8 mouse cellular contexts compared by ENCODE assay signal in the genomic region with DNA sequence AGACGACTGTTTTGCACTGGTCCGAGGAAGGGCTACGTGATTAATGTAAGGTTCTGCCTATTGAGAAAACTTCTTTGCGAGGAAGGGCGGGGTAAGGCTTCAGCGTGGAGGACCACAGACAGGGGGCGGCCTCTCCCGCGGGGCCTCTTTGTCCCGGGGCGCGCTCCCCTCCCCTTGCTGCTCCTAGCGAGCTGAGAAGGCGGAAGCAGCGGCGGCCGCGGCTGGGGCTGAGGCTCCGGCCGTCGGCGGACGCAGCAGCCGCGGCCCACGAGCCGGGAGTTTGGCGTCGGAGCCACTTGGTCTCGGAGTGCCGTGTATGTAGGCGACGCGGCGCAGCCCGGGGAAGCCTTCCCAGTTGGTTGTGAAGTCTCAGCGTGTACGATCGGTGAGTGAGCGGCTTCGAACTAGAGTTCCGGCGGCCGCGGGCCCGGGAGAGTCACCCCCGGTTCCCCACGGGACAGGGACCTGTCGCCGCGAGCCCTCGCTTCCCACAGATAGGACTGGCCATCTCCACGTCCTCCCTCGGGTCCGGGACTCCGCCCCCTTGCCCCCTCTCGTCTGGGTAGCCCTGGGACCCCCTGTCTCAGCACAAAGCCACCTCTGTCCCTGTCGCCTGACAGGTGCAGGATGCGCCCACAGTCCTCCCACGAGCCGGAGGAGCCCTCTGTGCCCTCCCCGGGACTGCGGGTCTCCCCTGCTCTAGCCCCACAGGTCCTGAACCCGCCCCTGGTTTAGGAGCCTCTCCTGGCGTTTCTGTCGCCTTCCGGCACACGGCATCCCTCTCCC. TPM values are rescaled to one million over a fixed set of nuclear protein-coding genes. Genes with fewer than 3 reads are reported as not detected.
DNase-seq lines count a peak whose midpoint lies in the region; ATAC-seq and TF ChIP-seq lines count a peak whose summit lies in the region.

A gene (plus strand): TSS at position 194 of the 786 bp plus-strand sequence.

- peaks cover 5% of the 10 kb centered on the region for H3K4me1 ChIP-seq in embryonic facial prominence, embryonic 13.5 days
- peaks cover 6% of the 10 kb centered on the region; the same call in 1 of the 2 replicates for H3K4me1 ChIP-seq in kidney, adult 2 months (ENCODE audit: control insufficient read depth, insufficient read depth, low read length)
- H3K4me1 ChIP-seq in limb, embryonic 12.5 days (replicated peaks) = peaks cover 5% of the 10 kb centered on the region
- H3K4me1 ChIP-seq in midbrain, embryonic 14.5 days (ENCODE audit: control insufficient read depth, insufficient read depth, low read length) = peaks cover 10% of the 10 kb centered on the region

- TF ChIP-seq POLR2A in kidney, adult 2 months (IDR thresholded peaks at IDR 0.05; ENCODE audit: low read depth, low read length) = peak; percentile 28

- ATAC-seq in embryonic facial prominence, embryonic 13.5 days (ENCODE audit: insufficient number of reproducible peaks, insufficient read depth, low FRiP score, low TSS enrichment, low read depth) = peak; percentile 87
- peak; percentile 88 for ATAC-seq in limb, embryonic 12.5 days (ENCODE audit: insufficient number of reproducible peaks, insufficient read depth, low FRiP score, low TSS enrichment, low read depth)
- peak; percentile 94 for ATAC-seq in midbrain, embryonic 14.5 days (ENCODE audit: low FRiP score, low TSS enrichment)

- peak within 1 kb of the TSS; percentile 95 for H3K9ac ChIP-seq in embryonic facial prominence, embryonic 13.5 days
- H3K9ac ChIP-seq in limb, embryonic 12.5 days (replicated peaks) = peak within 1 kb of the TSS; percentile 93
- H3K9ac ChIP-seq in midbrain, embryonic 14.5 days (replicated peaks; ENCODE audit: low read length) = peak within 1 kb of the TSS; percentile 91

- H3K27me3 ChIP-seq in embryonic facial prominence, embryonic 13.5 days = peaks cover 6% of the 10 kb centered on the region
- no peaks in the 10 kb centered on the region for H3K27me3 ChIP-seq in kidney, adult 2 months (replicated peaks; ENCODE audit: control insufficient read depth, insufficient read depth, low read length)
- H3K27me3 ChIP-seq in limb, embryonic 12.5 days = peaks cover 6% of the 10 kb centered on the region; the same call in 1 of the 2 replicates
- H3K27me3 ChIP-seq in midbrain, embryonic 14.5 days (ENCODE audit: control insufficient read depth, insufficient read depth, low read length) = no peaks in the 10 kb centered on the region

- peak within 1 kb of the TSS; percentile 67 for H3K4me2 ChIP-seq in embryonic facial prominence, embryonic 13.5 days
- H3K4me2 ChIP-seq in limb, embryonic 12.5 days = peak within 1 kb of the TSS; percentile 75
- H3K4me2 ChIP-seq in midbrain, embryonic 14.5 days (ENCODE audit: low read length) = peak within 1 kb of the TSS; percentile 77

- peak within 1 kb of the TSS; percentile 98 for H3K4me3 ChIP-seq in embryonic facial prominence, embryonic 13.5 days
- peak within 1 kb of the TSS; percentile 98 for H3K4me3 ChIP-seq in kidney, adult 2 months (ENCODE audit: insufficient read depth, low read depth, low read length)
- H3K4me3 ChIP-seq in limb, embryonic 12.5 days (replicated peaks) = peak within 1 kb of the TSS; percentile 96
- peak within 1 kb of the TSS; percentile 92 for H3K4me3 ChIP-seq in midbrain, embryonic 14.5 days (replicated peaks; ENCODE audit: low read depth, low read length)

- H3K9me3 ChIP-seq in embryonic facial prominence, embryonic 13.5 days = no peaks in the 10 kb centered on the region
- no peaks in the 10 kb centered on the region for H3K9me3 ChIP-seq in limb, embryonic 12.5 days
- no peaks in the 10 kb centered on the region for H3K9me3 ChIP-seq in midbrain, embryonic 14.5 days (ENCODE audit: control insufficient read depth, low read length)

- under 1% methylated on average over 68 of the region's 68 CpGs for WGBS in embryonic facial prominence, embryonic 13.5 days
- under 1% methylated on average over 68 of the region's 68 CpGs for WGBS in kidney, adult 2 months
- WGBS in limb, embryonic 12.5 days = under 1% methylated on average over 68 of the region's 68 CpGs
- WGBS in midbrain, embryonic 14.5 days = 1% methylated on average over 68 of the region's 68 CpGs

- peak within 1 kb of the TSS; percentile 55 for H3K27ac ChIP-seq in embryonic facial prominence, embryonic 13.5 days
- peak within 1 kb of the TSS; percentile 49; the same call in 1 of the 2 replicates for H3K27ac ChIP-seq in kidney, adult 2 months (ENCODE audit: insufficient read depth, low read depth, low read length)
- H3K27ac ChIP-seq in limb, embryonic 12.5 days = 0 out of 2 replicates have a peak within 1 kb of the TSS, but pooled peaks have one; percentile 45
- H3K27ac ChIP-seq in midbrain, embryonic 14.5 days (replicated peaks; ENCODE audit: low read depth, low read length) = peak within 1 kb of the TSS; percentile 74

- H3K36me3 ChIP-seq in embryonic facial prominence, embryonic 13.5 days = no peaks in the 10 kb centered on the region
- no peaks in the 10 kb centered on the region for H3K36me3 ChIP-seq in kidney, adult 2 months (ENCODE audit: control insufficient read depth, insufficient read depth, low read length)
- 0 out of 2 replicates have a peak, but pooled peaks cover 7% of the 10 kb centered on the region for H3K36me3 ChIP-seq in limb, embryonic 12.5 days
- H3K36me3 ChIP-seq in midbrain, embryonic 14.5 days (ENCODE audit: control insufficient read depth, insufficient read depth, low read length) = no peaks in the 10 kb centered on the region

- TF ChIP-seq CTCF in kidney, adult 2 months (conservative IDR thresholded peaks at IDR 0.05; ENCODE audit: insufficient read depth, insufficient read length, low read depth, low read length) = peak; percentile 68

- DNase-seq in 416B (ENCODE audit: low read depth) = peak; percentile 87
- DNase-seq in adrenal gland, postnatal 4 days (ENCODE audit: low spot score in 2 of 2) = peak; percentile 74 to 81
- DNase-seq in heart, adult 18-20 months = peak; percentile 91 to 93
- peak; percentile 90 for DNase-seq in kidney, adult 2 months
- DNase-seq in midbrain, embryonic 14.5 days = peak; percentile 91
- DNase-seq in spleen, adult 12 weeks (ENCODE audit: low spot score) = peak; percentile 71

RNA-seq across cellular contexts. Expression of the gene that starts here (rescaled TPM):
- 10 to 100 TPM; 26.2 to 26.5 TPM for total RNA-seq in adrenal gland, postnatal 4 days (2021)
- 8.8 and 10.2 TPM in 2 replicates for polyA plus RNA-seq in embryonic facial prominence, embryonic 13.5 days (2015; fragmentation: Nextera tagmentation; extraction: Ambion mirVana)
- total RNA-seq in heart, adult 18-20 months (2021) = 1 to 10 TPM; 9.4 TPM
- 10.6 and 10.8 TPM in 2 replicates for polyA plus RNA-seq in kidney, adult 2 months (2012; rRNA removed)
- 11.3 and 12.6 TPM in 2 replicates for polyA plus RNA-seq in limb, embryonic 12.5 days (2016; fragmentation: Nextera tagmentation; extraction: Ambion mirVana)
- polyA plus RNA-seq in midbrain, embryonic 14.5 days (2014; fragmentation: Nextera tagmentation; extraction: Ambion mirVana) = 6.6 and 11.5 TPM in 2 replicates

Comparison
In these comparisons a context has a peak if more than half of its experiments do, and no peak if none do; other contexts are left out.
1. Peak in every context shown above with its lines: DNase-seq, ATAC-seq, H3K4me3 ChIP-seq and H3K27ac ChIP-seq.